Mouse (Mus musculus) cortical plate, adult 2 months (tissue): ENCODE results near the gene Fam186a. TPM values are rescaled to one million over a fixed set of nuclear protein-coding genes. Genes with fewer than 3 reads are reported as not detected.
A peak's percentile ranks its signal among the peaks of the same experiment; 100 is the strongest.
"Not testable (repeated sequence)": the region's sequence is repeated elsewhere in the genome, so short reads cannot be mapped to it uniquely, and the experiment has no call there.

Experiments used
- H3K27ac ChIP-seq: fragments of 200-500 bp; 2 replicates; pipeline ENCODE4 v1.5.1; 2012; ENCODE audit warnings: low read length, control low read depth, inconsistent platforms; ENCODE audit not compliant: insufficient read depth
- H3K4me1 ChIP-seq: fragments of 200-500 bp; 2 replicates; pipeline ENCODE4 v1.6.1; 2011; ENCODE audit warnings: low read length; ENCODE audit not compliant: control insufficient read depth, insufficient read depth
- H3K4me3 ChIP-seq: fragments of 200-500 bp; 2 replicates; pipeline ENCODE4 v1.5.1; 2011; ENCODE audit warnings: mild to moderate bottlenecking, low read length, control low read depth; ENCODE audit not compliant: insufficient read depth
- CTCF ChIP-seq: fragments of 200-500 bp; IDR thresholded peaks from 2 replicates; pipeline ENCODE4 v1.5.1; 2011; ENCODE audit warnings: mild to moderate bottlenecking, control low read depth, low read length; ENCODE audit not compliant: insufficient read depth; ENCODE audit errors: extremely low read depth
- POLR2A ChIP-seq: fragments of 200-500 bp; IDR thresholded peaks from 2 replicates; pipeline ENCODE4 v1.6.1; 2011; ENCODE audit warnings: mild to moderate bottlenecking, low read length, control low read depth; ENCODE audit not compliant: insufficient read depth; ENCODE audit errors: extremely low read depth
- polyA plus RNA-seq: library from polyadenylated mRNA; depleted of rRNA; stranded (reverse); fragments of >200 nt; gene quantifications from 2 replicates; pipeline ENCODE4 v1.2.3, GENCODE M21; 2012; rRNA removed

The Fam186a gene
- 0.04 TPM in 2 replicates for polyA plus RNA-seq

GRCm38 (mm10) chr15:99966961-99967360, at the start of gene Fam186a:
Gene Fam186a, minus strand, starts transcription at chr15:99967061.
- no peaks in the 10 kb centered on the region for H3K4me1 ChIP-seq
- no peak within 1 kb of the TSS for H3K27ac ChIP-seq
- TF ChIP-seq CTCF (no peak), POLR2A (no peak)
- H3K4me3 ChIP-seq, result no peak within 1 kb of the TSS

- Histone ChIP-seq H3K4me3 (no peak overlapping the region), H3K4me1 (no peaks in the 10 kb centered on the region), H3K27ac (no peak overlapping the region)
- TF ChIP-seq POLR2A, result no peak
- no peak for TF ChIP-seq CTCF
Measured at GRCm38 (mm10) chr15:100006180-100006579, 39.3 kb upstream of the Fam186a start.

GRCm38 (mm10) chr15:100004677-100005273, 37.9 kb upstream of the Fam186a start:
- TF ChIP-seq POLR2A, result no peak
- no peak for TF ChIP-seq CTCF
- Histone ChIP-seq H3K27ac (no peak overlapping the region), H3K4me3 (no peak overlapping the region), H3K4me1 (no peaks in the 10 kb centered on the region)

GRCm38 (mm10) chr15:99999390-99999789, 32.5 kb upstream of the Fam186a start:
- H3K27ac ChIP-seq, result no peak overlapping the region
- H3K4me3 ChIP-seq, result no peak overlapping the region
- no peaks in the 10 kb centered on the region for H3K4me1 ChIP-seq
- no peak for TF ChIP-seq CTCF
- TF ChIP-seq POLR2A, result no peak

- H3K4me1 ChIP-seq, result no peaks in the 10 kb centered on the region
- no peak for TF ChIP-seq CTCF
- TF ChIP-seq POLR2A, result no peak
- H3K4me3 ChIP-seq, result no peak overlapping the region
- H3K27ac ChIP-seq, result no peak overlapping the region
Measured at GRCm38 (mm10) chr15:99997114-99997804, 30.4 kb upstream of the Fam186a start.

- no peak overlapping the region for H3K4me3 ChIP-seq
- H3K4me1 ChIP-seq, result no peaks in the 10 kb centered on the region
- H3K27ac ChIP-seq, result no peak overlapping the region
- TF ChIP-seq CTCF (no peak), POLR2A (no peak)
Measured at GRCm38 (mm10) chr15:99993100-99993499, 26.2 kb upstream of the Fam186a start.

GRCm38 (mm10) chr15:99979715-99980114, 12.9 kb upstream of the Fam186a start:
- H3K4me1 ChIP-seq, result peaks cover 3% of the 10 kb centered on the region
- H3K4me3 ChIP-seq, result no peak overlapping the region
- no peak overlapping the region for H3K27ac ChIP-seq
- TF ChIP-seq POLR2A, result no peak
- TF ChIP-seq CTCF, result no peak

GRCm38 (mm10) chr15:99979266-99979665, 12.4 kb upstream of the Fam186a start:
- TF ChIP-seq POLR2A (no peak), CTCF (no peak)
- Histone ChIP-seq H3K4me3 (no peak overlapping the region), H3K27ac (no peak overlapping the region), H3K4me1 (peaks cover 3% of the 10 kb centered on the region)

GRCm38 (mm10) chr15:99976121-99976520, 9.3 kb upstream of the Fam186a start:
- not testable (repeated sequence) for H3K4me3 ChIP-seq, H3K4me1 ChIP-seq, H3K27ac ChIP-seq

- H3K4me1 ChIP-seq, result no peaks in the 10 kb centered on the region; the same call in 1 of the 2 replicates
- no peak overlapping the region for H3K27ac ChIP-seq
- TF ChIP-seq CTCF (no peak), POLR2A (no peak)
- H3K4me3 ChIP-seq, result peak overlapping the region; percentile 82; the same call in 1 of the 2 replicates
Measured at GRCm38 (mm10) chr15:99974476-99975220, 7.8 kb upstream of the Fam186a start.
